Mouse (Mus musculus) thymus, postnatal 4 days (tissue): ENCODE measurements around the gene Prss57.
"Not testable (repeated sequence)": the region's sequence is repeated elsewhere in the genome, so short reads cannot be mapped to it uniquely, and the experiment has no call there.

ENCODE experiments used
- DNase-seq: peaks from one replicate; pipeline ENCODE4 v3.0.0; 2021

The Prss57 gene

DNA sequence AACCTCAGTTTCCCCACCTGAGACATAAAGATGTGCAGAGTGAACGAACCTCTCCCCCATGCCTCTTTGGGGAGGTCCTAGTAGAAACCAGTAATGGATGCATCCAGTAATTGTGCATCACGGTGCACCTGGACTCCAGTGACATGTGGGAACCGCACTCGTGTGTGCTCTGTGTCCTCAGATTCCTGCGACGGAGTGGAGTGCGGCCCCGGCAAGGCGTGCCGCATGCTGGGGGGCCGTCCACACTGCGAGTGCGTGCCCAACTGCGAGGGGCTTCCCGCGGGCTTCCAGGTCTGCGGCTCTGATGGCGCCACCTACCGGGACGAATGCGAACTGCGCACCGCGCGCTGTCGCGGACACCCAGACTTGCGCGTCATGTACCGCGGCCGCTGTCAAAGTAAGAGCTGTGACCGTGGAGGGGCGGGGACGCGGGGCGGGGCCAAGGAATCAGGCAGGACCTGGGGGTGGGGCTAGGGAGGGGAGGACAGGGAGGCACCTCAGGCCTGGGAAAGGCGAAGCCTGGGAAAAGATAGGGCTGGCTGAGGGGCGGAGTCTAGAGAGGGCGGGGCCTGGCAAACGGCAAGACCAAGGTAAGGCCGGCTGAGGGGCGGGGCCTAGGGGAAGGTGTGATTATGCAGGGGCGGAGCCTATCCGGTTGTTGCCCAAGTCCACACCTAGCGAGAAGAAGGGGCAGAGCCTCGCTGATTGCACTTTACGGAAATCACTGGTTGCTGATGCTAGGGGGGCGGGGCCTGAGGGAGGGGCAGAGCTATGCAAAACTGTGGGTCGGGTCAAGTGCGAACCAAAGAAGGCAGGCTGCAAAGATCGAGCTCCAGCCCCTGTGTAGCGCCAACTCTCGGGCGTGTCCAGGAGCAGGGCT, 10.7 kb downstream of the Prss57 start:
- DNase-seq, result peak; percentile 98

DNA sequence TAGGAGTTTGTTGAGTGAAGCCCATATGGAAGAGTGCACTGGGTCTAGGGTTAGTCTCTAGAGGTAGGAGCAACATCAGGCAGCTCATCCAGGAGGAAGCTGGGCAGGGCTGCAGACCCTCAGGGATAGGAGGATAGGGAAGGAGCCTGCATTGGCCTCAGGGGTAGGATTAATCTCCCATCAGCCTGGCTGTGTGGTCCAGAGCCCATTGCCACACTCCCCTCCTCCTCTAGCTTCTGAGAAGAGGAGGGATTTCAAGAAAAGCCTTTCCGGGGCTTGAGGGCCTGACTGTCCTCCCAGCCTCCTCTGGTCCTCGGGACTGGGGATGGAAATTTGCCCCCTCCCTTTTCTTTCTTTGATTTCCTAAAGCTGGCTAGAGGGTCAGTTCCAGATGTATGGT, 11.6 kb downstream of the Prss57 start:
- DNase-seq, result no peak

DNA sequence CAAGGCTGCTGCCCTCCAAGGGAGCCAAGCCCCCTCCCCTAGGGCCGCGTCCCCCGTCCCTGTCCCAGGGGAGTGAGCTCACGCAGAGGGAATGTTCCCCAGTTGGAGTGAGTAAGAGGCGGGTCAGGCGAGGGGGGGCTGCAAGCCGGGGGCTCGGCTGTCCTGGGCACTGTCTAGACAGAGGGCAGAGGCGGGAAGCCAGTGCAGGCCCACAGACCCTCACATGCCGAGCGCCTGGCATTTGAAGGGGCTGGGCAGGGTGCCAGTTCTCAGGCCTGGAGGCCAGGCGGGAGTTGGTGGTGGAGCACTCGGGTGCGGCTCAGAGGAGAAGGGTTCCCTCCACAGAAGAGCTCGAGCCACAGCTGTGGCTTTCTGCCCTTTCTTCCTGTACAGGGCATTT, 12.8 kb downstream of the Prss57 start:
- DNase-seq, result no peak

DNA sequence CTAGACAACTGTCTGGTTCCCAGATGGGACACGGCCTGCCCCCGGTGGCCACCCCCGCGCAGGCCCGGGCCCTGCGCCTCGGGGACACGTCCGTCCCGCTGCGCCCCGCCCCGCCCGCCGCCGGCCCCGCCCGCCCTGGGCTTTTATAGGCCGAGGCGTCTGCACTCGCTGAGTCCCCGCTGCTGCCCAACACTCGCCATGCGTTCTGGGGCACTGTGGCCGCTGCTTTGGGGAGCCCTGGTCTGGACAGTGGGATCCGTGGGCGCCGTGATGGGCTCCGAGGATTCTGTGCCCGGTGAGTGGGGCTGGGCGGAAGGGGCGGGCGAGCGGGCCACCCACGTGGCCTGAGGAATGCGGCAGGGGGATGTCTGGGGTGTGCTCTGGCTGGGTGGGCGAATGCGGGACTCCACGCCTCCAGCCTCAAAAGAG, 13.6 kb downstream of the Prss57 start, which contains the start of gene Fstl3:
TSS of gene Fstl3 (plus strand) at position 170 of the 429 bp plus-strand sequence.
- no peak for DNase-seq

DNA sequence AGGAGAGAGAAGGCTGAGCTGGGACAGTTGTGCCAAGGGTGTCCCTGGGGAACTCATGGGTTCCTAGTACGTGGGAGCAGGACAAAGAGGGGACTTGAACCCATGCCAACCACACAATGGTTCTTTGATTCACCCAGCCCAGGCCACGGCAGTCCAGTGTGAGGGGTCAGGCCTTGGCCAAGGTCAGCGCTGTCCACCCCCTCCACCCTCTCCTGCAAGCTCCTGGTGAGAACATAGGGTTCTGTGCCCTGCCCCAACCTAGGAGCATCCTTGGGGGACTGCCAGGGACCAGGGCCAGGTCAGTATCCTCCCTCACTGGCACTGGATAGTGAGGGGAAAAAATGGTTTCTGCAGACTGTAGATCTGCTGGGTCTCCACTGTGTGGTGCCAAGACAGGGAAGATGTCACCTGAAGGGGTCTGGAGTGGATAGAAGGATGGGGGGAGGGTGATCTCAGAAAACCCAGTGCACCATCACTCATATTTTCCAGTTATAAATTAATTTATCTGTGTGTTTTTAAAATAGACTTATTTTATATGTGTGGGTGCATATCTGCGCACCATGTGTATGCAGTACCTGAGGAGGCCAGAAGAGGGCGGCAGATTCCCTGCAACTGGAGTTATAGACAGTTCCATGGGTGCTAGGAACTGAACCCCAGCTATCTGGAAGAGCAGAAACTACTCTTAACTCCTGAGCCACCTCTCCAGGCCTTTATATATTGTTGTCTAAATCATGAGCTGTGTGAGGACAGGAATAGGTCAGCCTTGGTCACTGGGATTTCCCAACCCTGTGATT, 16.1 kb downstream of the Prss57 start:
- DNase-seq, result no peak

DNA sequence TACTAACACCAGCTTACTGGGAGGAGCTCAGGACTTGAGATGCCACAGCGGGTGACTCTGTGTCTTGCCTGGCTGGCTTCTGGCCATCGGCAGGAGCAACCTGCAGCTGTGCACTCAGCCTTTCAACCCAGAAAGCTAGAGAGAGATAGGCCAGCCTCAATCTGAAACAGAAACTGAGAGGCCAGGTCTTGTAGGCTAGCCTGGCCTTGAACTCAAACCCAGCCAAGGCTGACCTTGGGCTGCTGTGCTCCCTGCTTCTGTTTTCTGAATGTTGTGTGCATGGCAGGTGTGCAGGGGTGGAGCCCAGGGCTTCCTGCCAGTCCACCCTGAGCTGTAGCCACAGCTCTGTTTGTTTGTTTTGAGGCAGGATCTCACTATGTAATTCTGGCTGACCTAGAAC, 17.6 kb downstream of the Prss57 start:
- DNase-seq, result no peak

DNA sequence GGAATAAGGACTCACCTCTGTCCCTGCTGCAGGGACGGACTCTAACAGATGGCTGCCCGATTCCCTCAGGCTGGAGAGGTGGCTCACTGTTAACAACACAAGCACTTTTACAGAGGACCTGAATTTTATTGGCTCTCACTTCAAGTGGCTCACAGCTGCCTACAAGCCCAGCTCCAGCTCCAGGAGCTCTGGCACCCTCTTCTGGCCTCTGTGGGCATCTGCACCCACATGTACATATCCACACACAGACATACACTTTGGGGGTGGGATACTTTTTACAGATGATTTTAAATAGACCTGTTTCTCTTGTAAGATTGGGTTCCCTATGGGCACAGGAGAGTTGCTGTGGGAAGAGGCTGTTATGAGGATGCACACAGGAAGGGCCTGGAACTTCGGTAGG, 18.4 kb downstream of the Prss57 start:
- DNase-seq, result no peak

DNA sequence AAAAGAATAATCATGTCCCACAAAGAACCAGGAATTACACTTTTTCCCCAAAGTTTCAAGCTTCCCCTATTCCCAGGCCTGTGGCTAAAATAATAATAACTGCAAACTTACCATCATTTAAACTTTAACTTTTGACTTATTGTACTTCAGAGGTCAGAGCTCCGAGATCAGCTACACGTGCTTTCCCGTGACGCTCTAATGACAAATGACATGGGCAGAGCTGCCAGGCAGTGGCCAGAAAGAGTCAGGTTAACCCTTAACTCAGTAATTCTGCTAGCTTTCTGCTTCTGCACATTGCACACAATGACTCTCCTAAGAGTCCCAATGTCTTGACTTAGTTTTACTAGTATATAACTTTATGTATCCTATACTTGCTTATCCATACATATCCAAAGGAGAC, 21.4 kb downstream of the Prss57 start:
- DNase-seq, result no peak

DNA sequence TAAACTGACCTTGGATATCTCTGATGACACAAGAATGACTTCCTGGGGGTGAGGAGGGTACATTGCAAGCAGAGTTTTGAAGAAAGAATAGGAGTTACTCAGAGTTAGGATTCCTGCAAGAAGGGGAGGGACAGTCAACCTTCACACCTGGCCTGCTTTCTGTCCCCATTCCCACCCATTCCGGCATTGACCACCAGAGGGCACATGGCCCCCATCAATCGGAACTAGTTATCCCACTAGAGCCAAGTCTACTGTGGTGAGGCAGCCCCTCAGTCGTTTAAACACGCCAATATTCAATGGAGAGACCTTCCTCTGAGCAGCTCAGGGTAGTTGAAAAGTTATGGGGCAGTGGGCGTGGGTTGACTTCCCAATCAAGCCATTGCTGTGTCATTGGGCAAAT, 22.4 kb downstream of the Prss57 start:
- DNase-seq, result peak; percentile 86

DNA sequence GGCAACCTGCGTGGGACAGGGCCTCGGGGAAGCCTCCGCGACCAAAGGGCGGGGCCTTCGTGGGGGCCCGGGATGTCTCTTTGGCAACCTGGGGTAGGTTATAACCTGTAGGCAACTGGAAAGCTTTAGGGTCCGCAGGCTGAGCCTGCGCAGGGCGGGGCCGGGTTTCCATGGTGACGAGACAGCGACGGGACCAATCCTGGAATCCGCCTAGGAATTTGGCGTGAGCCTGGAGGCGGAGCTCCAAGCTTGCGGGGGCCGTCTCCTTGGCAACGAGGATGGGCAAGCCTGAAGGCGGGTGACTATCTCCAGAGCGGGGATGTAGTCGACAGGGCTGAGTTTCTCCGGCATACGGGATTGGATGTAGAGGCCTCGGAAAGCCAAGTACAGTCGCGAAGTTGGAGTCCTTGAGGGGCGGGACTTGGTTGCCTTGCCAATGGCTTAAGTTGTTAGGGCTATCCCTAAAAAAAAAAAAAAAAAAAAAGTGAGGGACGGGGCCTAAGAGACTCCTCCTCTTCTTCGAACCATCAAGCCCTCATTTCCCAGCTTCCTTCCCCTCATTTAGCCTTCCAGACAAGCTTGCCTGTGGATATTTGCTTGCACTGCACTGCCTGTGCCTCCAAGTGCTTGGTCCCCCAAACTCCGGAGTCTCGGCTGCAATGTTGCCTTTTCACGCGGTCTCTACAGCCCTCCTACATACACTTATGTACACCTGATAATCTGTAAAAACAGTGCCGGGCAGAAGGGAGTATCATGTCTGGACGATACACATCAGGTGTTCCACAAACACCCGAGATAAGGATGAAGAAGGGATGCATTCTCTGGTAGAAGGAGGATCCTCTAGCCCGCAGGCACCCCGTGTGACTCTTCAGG, 23.2 kb downstream of the Prss57 start:
- peak; percentile 82 for DNase-seq

DNA sequence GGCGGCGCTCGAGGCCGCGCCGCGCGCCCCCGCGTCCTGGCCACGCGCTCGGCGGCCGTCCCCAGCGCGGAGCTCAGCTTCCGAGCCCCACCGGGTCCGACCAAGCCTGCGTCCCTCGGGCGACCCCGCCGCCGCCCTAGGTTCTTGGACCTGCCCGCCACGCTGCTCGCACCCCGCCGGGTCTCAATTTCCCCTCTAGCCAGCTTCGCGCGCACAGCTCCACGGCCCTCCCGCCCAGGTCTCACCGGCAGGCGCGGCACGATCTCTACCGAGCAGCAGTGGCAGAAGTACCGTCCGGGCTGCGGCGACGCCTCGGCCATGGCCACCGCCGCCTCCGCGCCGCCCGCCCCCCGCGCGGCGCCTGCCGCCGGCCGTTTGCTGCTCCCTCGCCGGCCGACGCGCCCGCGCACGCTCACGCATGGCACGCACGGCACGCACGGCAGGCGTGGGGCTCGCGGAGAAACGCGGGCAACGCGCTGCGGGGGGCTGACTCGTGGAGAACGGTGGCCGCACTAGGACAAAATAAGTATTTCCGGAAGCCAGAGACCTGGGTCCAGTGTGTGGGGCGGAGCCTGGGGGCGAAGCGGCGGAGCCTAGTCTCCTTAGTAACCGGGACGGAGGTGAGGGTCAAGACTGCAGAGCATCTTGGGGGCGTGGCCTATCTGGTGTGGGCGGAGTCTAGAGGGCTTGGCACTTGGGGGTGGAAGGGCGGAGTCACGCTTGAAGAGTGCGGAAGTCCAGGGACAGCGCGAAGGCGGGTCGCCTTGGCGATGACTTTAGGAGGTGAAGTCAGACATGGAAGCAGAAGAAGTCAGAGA, 24.0 kb downstream of the Prss57 start, which contains the start of gene Rnf126:
TSS of gene Rnf126 (minus strand) at position 445 of the 818 bp plus-strand sequence.
- DNase-seq, result peak; percentile 99

DNA sequence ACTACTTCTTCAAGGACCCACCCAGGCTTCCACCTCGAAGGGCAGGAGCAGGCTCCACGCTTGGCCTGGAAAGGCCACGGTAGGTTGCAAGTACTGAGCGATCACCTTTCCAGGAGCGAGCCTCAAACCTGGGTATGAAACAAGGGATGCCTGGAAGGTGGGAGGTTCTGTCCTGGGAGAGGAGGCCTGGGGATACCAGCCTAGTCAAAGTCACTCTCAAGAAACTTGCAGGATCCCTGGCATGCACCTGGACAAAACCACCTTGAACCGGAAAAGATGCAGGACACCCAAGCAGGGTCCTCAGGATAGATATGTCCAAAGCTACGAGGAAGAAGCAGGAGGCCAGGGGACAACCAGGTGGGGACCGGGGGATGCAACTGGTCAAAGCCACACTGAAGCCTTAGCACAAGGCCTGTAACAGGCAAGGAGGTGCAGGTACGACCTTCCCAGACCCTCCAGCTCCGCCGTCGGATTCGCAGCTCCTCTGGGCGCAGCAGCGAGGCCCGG, 24.7 kb downstream of the Prss57 start:
- DNase-seq, result no peak

DNA sequence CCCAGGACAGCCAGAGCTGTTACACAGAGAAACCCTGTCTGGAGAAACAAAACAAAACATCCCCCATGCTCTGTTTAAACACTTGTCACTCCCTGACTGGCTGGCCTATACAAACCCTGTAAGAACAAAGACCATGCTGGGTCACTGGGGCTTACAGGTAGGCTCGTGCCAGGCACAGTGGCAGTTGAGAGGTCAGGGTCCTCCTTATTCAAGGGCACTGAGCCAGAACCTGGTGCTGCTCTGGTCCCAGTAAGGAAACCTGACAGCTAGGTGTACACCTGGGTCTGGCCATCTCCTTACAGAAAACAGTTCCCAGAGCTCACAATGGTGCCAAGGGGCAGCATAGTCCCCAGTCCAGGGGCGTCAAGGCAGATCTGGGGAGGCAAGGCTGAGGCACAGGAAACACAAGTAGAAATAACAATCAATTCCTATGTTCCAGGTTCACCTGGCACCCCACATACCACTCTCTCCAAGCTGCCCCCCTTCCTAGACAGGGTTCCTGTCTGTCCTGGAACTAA, 25.5 kb downstream of the Prss57 start:
- DNase-seq, result no peak

DNA sequence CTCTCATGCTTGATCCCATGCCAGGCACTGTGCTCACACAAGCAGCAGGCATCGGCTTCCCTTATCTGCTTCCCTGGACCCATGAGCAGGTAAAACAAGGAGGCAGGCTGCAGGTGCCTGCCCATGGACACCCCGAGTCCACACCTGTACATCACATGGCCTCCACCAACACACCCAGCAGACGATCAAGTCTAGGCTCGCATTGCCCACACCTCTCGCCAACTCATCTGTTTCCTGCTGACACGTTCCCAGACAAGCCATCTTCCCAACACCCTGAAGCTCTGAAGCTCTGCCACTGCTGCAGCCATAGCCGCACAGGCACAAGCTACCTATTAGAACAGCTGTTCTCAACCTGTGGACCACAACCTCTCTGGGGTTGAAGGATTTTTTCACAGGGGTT, 26.5 kb downstream of the Prss57 start:
- no peak for DNase-seq

DNA sequence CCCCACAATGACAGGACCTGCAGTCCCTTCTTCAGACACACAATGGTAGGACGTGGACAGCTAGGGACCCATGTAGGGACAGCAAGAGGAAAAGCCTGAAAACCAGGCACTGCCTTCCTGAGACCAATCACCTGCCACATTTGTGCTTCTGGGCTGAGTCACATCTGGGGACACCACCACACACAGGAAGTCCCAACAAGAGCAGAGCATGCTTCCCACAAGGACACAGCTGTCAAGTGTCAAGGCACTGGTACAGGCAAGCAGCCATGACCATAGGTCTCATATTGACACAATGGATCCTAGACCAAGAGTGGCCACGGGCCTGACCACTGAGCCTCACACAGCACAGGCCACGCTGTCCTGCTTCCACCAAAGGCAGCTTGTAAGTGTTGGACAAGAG, 27.9 kb downstream of the Prss57 start:
- DNase-seq, result no peak

DNA sequence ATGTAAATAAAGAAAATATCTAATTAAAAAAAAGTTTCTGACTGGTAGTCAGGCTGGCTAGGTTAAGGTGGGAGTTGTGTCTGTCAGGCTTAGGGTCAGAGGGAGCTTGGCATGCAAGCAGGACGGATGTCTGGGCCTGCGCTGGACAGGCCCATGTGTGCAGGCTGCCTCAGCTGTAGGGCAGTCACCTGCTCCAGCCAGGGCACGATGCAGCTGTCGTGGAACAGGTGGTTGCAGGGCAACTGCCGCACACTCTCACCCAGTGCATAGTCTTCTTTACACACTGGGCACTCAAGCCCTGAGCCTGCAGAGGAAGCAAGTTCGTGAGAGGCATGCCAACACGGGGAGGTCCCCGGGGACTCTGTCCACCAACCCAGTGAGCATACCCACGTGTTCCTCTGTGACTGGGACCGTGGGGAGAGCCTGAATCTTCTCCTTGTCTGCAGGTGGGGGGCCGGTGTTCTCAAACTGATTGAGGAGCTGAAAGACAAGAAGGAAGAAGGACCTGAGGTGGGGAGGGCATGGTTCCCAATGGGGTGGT, 30.1 kb downstream of the Prss57 start:
- DNase-seq, result no peak

DNA sequence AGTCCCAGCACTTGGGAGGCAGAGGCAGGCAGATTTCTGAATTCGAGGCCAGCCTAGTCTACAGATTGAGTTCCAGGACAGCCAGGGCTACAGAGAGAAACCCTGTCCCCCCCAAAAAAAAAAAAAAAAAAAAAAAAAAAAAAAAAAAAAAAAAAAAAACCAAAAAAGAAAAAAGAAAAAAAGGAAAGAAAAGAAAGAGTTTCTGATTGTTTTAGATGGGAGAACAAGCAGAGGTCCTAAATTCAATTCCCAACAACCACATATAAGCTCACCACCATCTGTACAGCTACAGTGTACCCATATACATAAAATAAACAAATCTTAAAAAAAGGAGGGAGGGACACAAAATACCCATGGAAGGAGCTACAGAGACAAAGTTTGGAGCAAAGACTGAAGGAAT, 31.1 kb downstream of the Prss57 start:
- not testable (repeated sequence) for DNase-seq

DNA sequence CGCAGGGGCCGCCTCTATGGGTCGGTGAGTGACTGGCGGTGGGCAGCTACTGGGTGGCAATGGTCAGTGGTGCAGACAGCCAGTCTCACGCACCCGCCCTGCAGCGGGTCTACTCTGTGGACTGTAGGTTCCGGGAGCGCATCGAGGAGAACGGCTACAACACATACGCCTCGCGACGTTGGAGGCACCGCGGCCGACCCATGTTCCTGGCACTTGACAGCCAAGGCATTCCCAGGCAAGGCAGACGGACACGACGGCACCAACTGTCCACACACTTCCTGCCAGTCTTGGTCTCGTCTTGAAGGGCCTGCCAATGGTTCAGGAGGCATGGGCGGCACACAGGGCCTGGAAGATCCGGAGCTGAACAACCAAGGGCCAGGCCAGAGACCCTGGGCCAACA, 34.1 kb downstream of the Prss57 start:
- DNase-seq, result no peak

DNA sequence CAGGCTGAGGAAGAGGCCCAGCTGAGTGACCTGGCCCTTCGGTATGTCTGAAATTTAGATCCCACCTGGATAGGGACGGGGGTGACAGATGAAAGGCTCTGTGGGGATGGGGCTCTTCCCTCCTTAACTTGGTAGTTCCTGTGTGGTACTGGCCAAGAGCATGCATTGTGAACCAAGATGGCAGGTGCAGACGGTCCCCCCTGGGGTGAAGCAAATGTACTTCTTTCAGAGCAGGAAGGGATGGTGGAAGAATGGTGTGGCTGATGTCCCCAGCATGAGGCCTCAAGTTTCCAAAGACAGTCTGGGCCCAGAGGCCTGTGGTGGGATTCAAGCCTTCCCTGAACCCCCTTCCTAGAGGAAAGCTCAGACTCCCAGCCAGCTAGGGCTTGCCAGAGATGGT, 34.9 kb downstream of the Prss57 start:
- DNase-seq, result no peak

DNA sequence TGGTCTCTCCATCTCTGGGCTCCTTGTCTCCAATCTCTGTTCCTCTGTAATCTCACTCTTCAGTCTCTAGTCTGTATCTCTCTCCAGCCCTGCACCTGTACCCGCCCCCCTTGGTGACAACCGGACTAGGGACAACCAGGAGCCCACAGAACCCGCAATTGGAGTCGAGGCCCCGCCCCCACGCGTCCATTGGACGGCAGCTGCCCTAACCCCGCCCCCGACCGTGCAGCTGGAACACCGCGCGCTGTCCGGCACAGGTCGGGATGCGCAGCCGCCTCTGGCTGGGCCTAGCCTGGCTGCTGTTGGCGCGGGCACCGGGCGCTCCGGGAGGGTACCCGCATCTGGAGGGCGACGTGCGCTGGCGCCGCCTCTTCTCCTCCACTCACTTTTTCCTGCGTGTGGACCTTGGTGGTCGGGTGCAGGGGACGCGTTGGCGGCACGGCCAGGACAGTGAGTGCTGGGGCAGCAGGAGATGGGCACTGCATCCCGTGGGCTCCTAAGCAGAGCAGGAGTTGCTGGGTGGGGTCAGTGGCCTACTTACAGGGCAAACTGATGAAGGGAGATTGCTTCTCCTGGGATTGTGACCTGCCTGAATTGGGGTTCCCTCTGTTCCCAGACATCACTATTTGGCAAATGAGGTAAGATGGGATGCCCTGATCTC, 35.8 kb downstream of the Prss57 start, which contains the start of gene Fgf22:
TSS of gene Fgf22 (plus strand) at position 221 of the 661 bp plus-strand sequence.
- DNase-seq, result peak; percentile 59

DNA sequence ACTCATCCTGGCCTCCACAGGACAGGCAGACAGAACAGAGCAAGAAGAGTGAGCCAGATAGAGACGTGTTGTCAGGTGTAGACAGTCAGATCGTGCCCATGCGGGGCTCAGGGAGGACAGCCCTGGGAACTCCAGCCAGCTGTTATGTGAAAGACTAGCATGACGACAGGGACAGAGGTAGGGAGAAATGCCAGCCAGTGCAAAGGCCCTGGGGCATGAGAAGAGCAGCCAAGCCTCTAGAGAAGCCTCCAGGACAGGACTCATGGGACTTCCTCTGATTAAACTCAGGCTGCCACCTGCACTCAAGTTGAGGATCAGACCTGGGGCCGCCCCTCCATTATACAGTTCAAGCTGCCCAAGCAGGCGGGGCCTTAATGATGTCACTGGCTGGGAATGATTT, 42.3 kb downstream of the Prss57 start:
- no peak for DNase-seq
